Mouse (Mus musculus) CH12.LX (cell line): ENCODE results near the gene Vsir. TPM values are rescaled to one million over a fixed set of nuclear protein-coding genes. Genes with fewer than 3 reads are reported as not detected.

Source experiments
- DNase-seq: peaks from one replicate; pipeline ENCODE4 v3.0.0-alpha.2; 2013; ENCODE audit errors: extremely low read depth
- H3K27ac ChIP-seq: 2 replicates; pipeline ENCODE4 v1.5.1; 2012; ENCODE audit warnings: low read depth, mild to moderate bottlenecking, control low read depth, moderate library complexity; ENCODE audit not compliant: insufficient read depth
- H3K27me3 ChIP-seq: replicated peaks from 2 replicates; pipeline ENCODE3; 2012; ENCODE audit warnings: inconsistent platforms
- H3K36me3 ChIP-seq, 2 experiments: replicated peaks in 1 of 2; 2 replicates each; pipeline versions ENCODE3 to v1.6.1; 2012; ENCODE audit warnings: inconsistent platforms in 1 of 2, low read length in 1 of 2, mild to moderate bottlenecking in 1 of 2, mixed read lengths in 1 of 2, moderate library complexity in 1 of 2; ENCODE audit not compliant: control insufficient read depth in 1 of 2, insufficient read depth in 1 of 2
- H3K4me1 ChIP-seq, 2 experiments: 2 replicates each; pipeline ENCODE4 v1.6.1; 2012; ENCODE audit warnings: inconsistent platforms in 1 of 2, moderate library complexity in 1 of 2; ENCODE audit not compliant: insufficient read depth in 2 of 2, control insufficient read depth in 1 of 2
- H3K4me2 ChIP-seq: 2 replicates; pipeline ENCODE4 v1.6.1; 2012; ENCODE audit warnings: low read depth, mild to moderate bottlenecking, control low read depth; ENCODE audit not compliant: poor library complexity, insufficient read depth, severe bottlenecking
- H3K4me3 ChIP-seq, 3 experiments: fragments of 150-350 bp in 1 of 3; sonication (generic) in 1 of 3; replicated peaks in 1 of 3; 2 replicates each; pipeline versions ENCODE3 to v1.5.1; 2011 to 2012; ENCODE audit warnings: low read depth in 2 of 3, low read length in 2 of 3, mild to moderate bottlenecking in 2 of 3, moderate library complexity in 2 of 3, control low read depth in 1 of 3, improper control_type of control experiment in 1 of 3, inconsistent platforms in 1 of 3, mixed read lengths in 1 of 3; ENCODE audit not compliant: poor library complexity in 1 of 3
- H3K79me2 ChIP-seq: replicated peaks from 2 replicates; pipeline ENCODE4 v1.6.1; 2012; ENCODE audit warnings: mild to moderate bottlenecking, moderate library complexity; ENCODE audit not compliant: control insufficient read depth, poor library complexity, insufficient read depth, severe bottlenecking; ENCODE audit errors: extremely low read depth
- H3K9ac ChIP-seq: 2 replicates; pipeline ENCODE4 v1.6.1; 2012; ENCODE audit warnings: low read depth, mild to moderate bottlenecking, control low read depth, moderate library complexity; ENCODE audit not compliant: insufficient read depth
- H3K9me3 ChIP-seq: replicated peaks from 2 replicates; pipeline ENCODE3; 2012; ENCODE audit warnings: low read length, inconsistent platforms, mixed read lengths
- CTCF ChIP-seq, 2 experiments: IDR thresholded peaks in 1 of 2; conservative IDR thresholded peaks in 1 of 2; 2 replicates each; pipeline ENCODE4 v1.5.1; 2011 to 2012; ENCODE audit warnings: low read depth in 2 of 2, low read length in 2 of 2, improper control_type of control experiment in 1 of 2, inconsistent platforms in 1 of 2, mild to moderate bottlenecking in 1 of 2, moderate library complexity in 1 of 2
- E2F4 ChIP-seq: IDR thresholded peaks from 2 replicates; pipeline ENCODE4 v1.6.1; 2011; ENCODE audit warnings: low read depth, low read length, improper control_type of control experiment; ENCODE audit not compliant: insufficient replicate concordance
- ELF1 ChIP-seq: IDR thresholded peaks from 2 replicates; pipeline ENCODE4 v1.6.1; 2014; ENCODE audit warnings: low read depth, mild to moderate bottlenecking, inconsistent platforms, low read length, improper control_type of control experiment
- EP300 ChIP-seq: IDR thresholded peaks from 2 replicates; pipeline ENCODE4 v1.6.1; 2011; ENCODE audit warnings: low read length, improper control_type of control experiment
- GABPA ChIP-seq: IDR thresholded peaks from 2 replicates; pipeline ENCODE4 v1.6.1; 2012; ENCODE audit warnings: low read depth, low read length, improper control_type of control experiment, inconsistent platforms; ENCODE audit not compliant: insufficient replicate concordance
- JUN ChIP-seq: IDR thresholded peaks from 2 replicates; pipeline ENCODE4 v1.6.1; 2011; ENCODE audit warnings: low read depth, mild to moderate bottlenecking, low read length, improper control_type of control experiment, moderate library complexity; ENCODE audit not compliant: insufficient read depth
- JUND ChIP-seq: conservative IDR thresholded peaks from 2 replicates; pipeline ENCODE4 v1.6.1; 2011; ENCODE audit warnings: low read depth, low read length, improper control_type of control experiment
- MAFK ChIP-seq: IDR thresholded peaks from 2 replicates; pipeline ENCODE4 v1.6.1; 2011; ENCODE audit warnings: low read length, improper control_type of control experiment; ENCODE audit not compliant: insufficient replicate concordance
- MAX ChIP-seq: IDR thresholded peaks from 2 replicates; pipeline ENCODE4 v1.6.1; 2011; ENCODE audit warnings: low read length, improper control_type of control experiment
- MAZ ChIP-seq: IDR thresholded peaks from 2 replicates; pipeline ENCODE4 v1.6.1; 2012; ENCODE audit warnings: low read depth, mild to moderate bottlenecking, inconsistent platforms, low read length, improper control_type of control experiment, moderate library complexity
- MEF2A ChIP-seq: IDR thresholded peaks from 2 replicates; pipeline ENCODE4 v1.6.1; 2014; ENCODE audit warnings: low read depth, mild to moderate bottlenecking, inconsistent platforms, low read length, improper control_type of control experiment, borderline replicate concordance
- MYC ChIP-seq: IDR thresholded peaks from 2 replicates; pipeline ENCODE4 v1.6.1; 2011; ENCODE audit warnings: low read depth, mild to moderate bottlenecking, improper control_type of control experiment, low read length
- NELFE ChIP-seq: IDR thresholded peaks from 2 replicates; pipeline ENCODE4 v1.6.1; 2011; ENCODE audit warnings: low read depth, low read length, improper control_type of control experiment
- POLR2A ChIP-seq: IDR thresholded peaks from 2 replicates; pipeline ENCODE4 v1.6.1; 2011; ENCODE audit warnings: low read depth, mild to moderate bottlenecking, improper control_type of control experiment, low read length
- RAD21 ChIP-seq: IDR thresholded peaks from 2 replicates; pipeline ENCODE4 v1.6.1; 2011; ENCODE audit warnings: low read depth, mild to moderate bottlenecking, low read length, improper control_type of control experiment, moderate library complexity
- UBTF ChIP-seq: IDR thresholded peaks from 2 replicates; pipeline ENCODE4 v1.6.1; 2012; ENCODE audit warnings: low read depth, mild to moderate bottlenecking, inconsistent platforms, low read length, improper control_type of control experiment, moderate library complexity
- USF1 ChIP-seq: IDR thresholded peaks from 2 replicates; pipeline ENCODE4 v1.6.1; 2014; ENCODE audit warnings: low read depth, mild to moderate bottlenecking, inconsistent platforms, low read length, improper control_type of control experiment
- USF2 ChIP-seq: conservative IDR thresholded peaks from 2 replicates; pipeline ENCODE4 v1.6.1; 2011; ENCODE audit warnings: low read depth, low read length, improper control_type of control experiment
- ZMIZ1 ChIP-seq: IDR thresholded peaks from 2 replicates; pipeline ENCODE4 v1.6.1; 2012; ENCODE audit warnings: low read depth, mild to moderate bottlenecking, inconsistent platforms, low read length, improper control_type of control experiment
- dilution Hi-C: fragments of 300-500 bp; cut with MboI; formaldehyde crosslinking; loops from 2 replicates; pipeline ENCODE4 v1.14.3; 2020; ENCODE audit warnings: low sequenced_read_pairs; ENCODE audit not compliant: extremely low pct_unique_long_range_greater_than_20kb, extremely low pct_ligation_motif_present
- in situ Hi-C: fragments of 300-500 bp; cut with MboI; formaldehyde crosslinking; loops from 3 replicates; pipeline ENCODE4 v1.14.3; 2019; ENCODE audit warnings: low sequenced_read_pairs, low pct_ligation_motif_present, low pct_unique_long_range_greater_than_20kb, mixed read lengths
- polyA plus RNA-seq: library from polyadenylated mRNA; unstranded; fragments of >175 nt; gene quantifications from 2 replicates; pipeline ENCODE4 v1.2.1, GENCODE M21; 2012; ENCODE audit warnings: low read depth; ENCODE audit not compliant: insufficient read length
- total RNA-seq, 2 experiments: library from RNA; depleted of rRNA; stranded (reverse); fragments of 300-350 nt in 1 of 2; fragments of >200 nt in 1 of 2; gene quantifications; 2 replicates each; pipeline ENCODE4 v1.2.3; 2012 to 2014

Vsir gene
- total and polyA plus RNA-seq, 3 experiments: 4.7 to 9.5 (median 5.5) TPM

DNA sequence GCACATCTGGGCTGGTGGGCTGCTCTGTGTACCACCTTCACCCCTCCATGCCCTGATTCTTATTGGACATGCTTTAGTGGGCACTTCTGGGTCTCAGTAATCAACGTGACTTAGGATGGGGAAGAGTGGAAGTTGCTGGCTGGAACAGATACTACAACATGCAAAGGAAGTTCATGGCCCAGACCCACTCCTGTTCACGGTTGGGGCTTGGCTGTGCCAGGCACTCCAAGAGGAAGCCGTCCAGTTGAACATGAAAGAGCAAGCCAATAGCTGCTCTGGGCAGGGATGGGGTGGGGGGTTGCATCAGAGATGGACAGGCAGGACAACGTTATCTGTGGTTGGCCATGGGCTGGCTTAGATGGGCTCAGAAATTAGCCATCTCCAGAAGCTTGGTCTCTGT is 21.3 kb downstream of the Vsir start:
- in situ Hi-C loops: no loop called here
- Histone ChIP-seq H3K4me3 (no peak overlapping the region), H3K36me3 (peaks cover 2 to 12% of the 10 kb centered on the region in 2 experiments), H3K9ac (no peak overlapping the region), H3K79me2 (no peaks in the 10 kb centered on the region), H3K4me2 (no peak overlapping the region), H3K4me1 (peaks cover 37 to 63% of the 10 kb centered on the region in 2 experiments), H3K27me3 (no peaks in the 10 kb centered on the region), H3K9me3 (no peaks in the 10 kb centered on the region), H3K27ac (no peak overlapping the region)
- no peak for TF ChIP-seq MYC
- DNase-seq: no peak
- dilution Hi-C loops: no loop called here

- in situ Hi-C loops: no loop called here
- no peak for DNase-seq
- peaks cover 2 to 8% of the 10 kb centered on the region in 2 experiments for H3K36me3 ChIP-seq
- no peak overlapping the region for H3K4me2 ChIP-seq
- H3K27ac ChIP-seq: no peak overlapping the region
- H3K79me2 ChIP-seq: no peaks in the 10 kb centered on the region
- H3K4me1 ChIP-seq: peaks cover 43 to 78% of the 10 kb centered on the region in 2 experiments
- dilution Hi-C loops: no loop called here
- H3K27me3 ChIP-seq: no peaks in the 10 kb centered on the region
- no peaks in the 10 kb centered on the region for H3K9me3 ChIP-seq
- H3K9ac ChIP-seq: no peak overlapping the region
- TF ChIP-seq NELFE: no peak
- TF ChIP-seq ELF1: 0 out of 2 replicates have a peak, but pooled peaks have one; percentile 19
- H3K4me3 ChIP-seq: no peak overlapping the region
Observed at GRCm38 (mm10) chr10:60369405-60369804, 22.8 kb downstream of the Vsir start.

DNA sequence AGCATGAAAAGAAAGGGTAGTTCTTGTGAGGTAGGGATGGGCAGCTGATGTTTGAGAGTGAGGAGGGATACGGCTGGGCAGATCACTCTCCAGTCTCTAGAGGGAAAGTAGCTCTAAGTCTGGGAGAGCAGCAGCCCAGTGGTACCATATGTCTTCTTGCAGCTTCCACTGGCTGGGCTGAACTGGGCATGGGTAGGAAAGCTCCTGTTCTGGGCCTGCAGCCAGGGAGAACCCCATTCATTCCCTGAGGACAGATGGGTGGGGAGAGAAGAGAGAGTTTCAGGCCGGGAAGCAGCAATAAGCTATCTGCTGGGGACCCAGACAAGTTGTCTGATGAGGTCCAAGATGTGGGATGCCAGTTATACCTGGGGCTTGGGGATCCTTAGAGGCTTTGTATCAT is 23.4 kb downstream of the Vsir start:
- Histone ChIP-seq H3K4me3 (no peak overlapping the region), H3K27me3 (no peaks in the 10 kb centered on the region), H3K4me1 (peaks cover 43 to 79% of the 10 kb centered on the region in 2 experiments), H3K36me3 (peaks cover 2 to 8% of the 10 kb centered on the region in 2 experiments), H3K79me2 (no peaks in the 10 kb centered on the region), H3K4me2 (peak overlapping the region; percentile 37; the same call in 1 of the 2 replicates)
- dilution Hi-C loops: no loop called here
- in situ Hi-C loops: no loop called here
- no peak for DNase-seq
- TF ChIP-seq MEF2A: no peak
- TF ChIP-seq, all 38 proteins: peak for 0
- Histone ChIP-seq H3K27ac (peak overlapping the region; percentile 87), H3K9me3 (no peaks in the 10 kb centered on the region), H3K9ac (no peak overlapping the region)

GRCm38 (mm10) chr10:60370601-60371061 is 24.0 kb downstream of the Vsir start:
- in situ Hi-C loops (no loop called here), dilution Hi-C loops (no loop called here)
- Histone ChIP-seq H3K4me2 (peak overlapping the region; percentile 37; the same call in 1 of the 2 replicates), H3K9ac (no peak overlapping the region), H3K4me3 (peak overlapping the region in 1 of 3 experiments; percentile 1), H3K27me3 (no peaks in the 10 kb centered on the region), H3K9me3 (no peaks in the 10 kb centered on the region), H3K4me1 (peaks cover 43 to 79% of the 10 kb centered on the region in 2 experiments), H3K36me3 (peaks cover 2 to 8% of the 10 kb centered on the region in 2 experiments), H3K27ac (peak overlapping the region; percentile 87), H3K79me2 (no peaks in the 10 kb centered on the region)
- peak; percentile 78 for DNase-seq
- no peak for TF ChIP-seq POLR2A
- TF ChIP-seq ELF1: peak; percentile 68
- no peak for TF ChIP-seq UBTF
- TF ChIP-seq JUN: no peak
- no peak for TF ChIP-seq E2F4
- TF ChIP-seq MAFK: no peak
- no peak for TF ChIP-seq JUND
- no peak for TF ChIP-seq CTCF (conservative IDR thresholded peaks at IDR 0.05 in 1 of 2, IDR thresholded peaks at IDR 0.05 in 1 of 2; ENCODE audit: low read depth in 2 of 2, low read length in 2 of 2)
- TF ChIP-seq EP300: peak; percentile 74
- peak; percentile 72; the same call in 1 of the 2 replicates for TF ChIP-seq MAZ
- no peak for TF ChIP-seq MYC
- no peak for TF ChIP-seq MAX
- no peak for TF ChIP-seq GABPA
- no peak for TF ChIP-seq USF2
- TF ChIP-seq NELFE: no peak
- no peak for TF ChIP-seq ZMIZ1
- no peak for TF ChIP-seq USF1
- no peak for TF ChIP-seq RAD21
